Mouse (Mus musculus): ENCODE measurements at regions not wholly inside any gene's neighbourhood (a gene's known extent, or its start where the extent isn't known, plus 50 kb on each side); places are given as distances from the start of the nearest gene placed in this dataset.

DNA sequence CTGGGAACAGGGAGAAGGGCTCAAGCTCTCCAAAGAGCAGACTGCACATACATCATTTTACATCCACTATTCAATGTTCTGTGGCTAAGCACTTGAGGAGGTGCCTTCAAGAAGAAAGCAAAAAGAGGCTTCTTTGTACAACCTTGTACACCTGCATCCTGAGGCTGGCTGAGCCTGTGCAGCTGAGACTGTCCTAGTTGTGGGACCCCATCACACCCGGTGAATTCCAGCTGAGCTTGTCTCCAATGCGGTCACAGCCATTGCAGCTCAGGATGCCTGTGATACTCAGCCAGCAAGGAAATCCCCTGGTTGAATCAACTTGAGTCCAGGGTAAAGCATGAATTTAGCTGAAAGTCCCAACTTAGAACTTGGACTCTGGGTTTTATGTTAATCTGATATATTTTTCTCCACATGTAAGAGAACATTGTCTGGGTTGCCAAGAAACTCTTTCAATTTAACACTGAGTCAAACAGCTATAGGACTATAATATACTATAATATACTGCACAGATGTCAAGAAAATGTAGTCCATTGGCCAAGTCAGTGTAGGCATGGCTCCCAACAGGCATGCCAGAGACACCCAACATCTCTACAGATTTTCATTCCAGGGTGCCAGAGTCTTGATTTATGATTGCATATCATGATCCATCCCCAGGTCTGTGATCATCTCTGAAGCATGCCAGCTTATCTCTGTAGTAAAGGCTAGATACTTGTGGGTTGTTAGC is 599.2 kb downstream of the Pard3 start:
- DNase-seq (ENCODE audit: low spot score): no peak

DNA sequence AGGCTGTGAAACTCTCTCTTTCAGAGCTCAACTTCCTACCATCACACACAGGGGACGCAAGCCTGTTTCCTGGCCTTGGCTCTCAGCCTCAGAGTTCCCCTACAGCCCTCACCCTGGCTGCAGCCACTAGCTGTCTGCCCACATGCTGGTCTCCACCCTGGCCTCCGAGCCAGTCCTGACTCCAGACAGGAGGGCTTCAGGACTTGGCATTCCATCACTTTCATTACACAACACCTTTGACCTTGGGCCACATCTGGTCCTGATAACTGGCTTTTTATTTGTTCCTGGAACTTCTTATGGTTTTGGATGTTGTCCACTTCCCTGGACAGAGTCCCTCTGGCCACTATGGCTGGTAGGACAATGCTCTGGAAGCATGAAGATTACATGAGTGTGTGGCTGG is 602.9 kb downstream of the Pard3 start:
- peak; percentile 53 for DNase-seq (ENCODE audit: low spot score)

DNA sequence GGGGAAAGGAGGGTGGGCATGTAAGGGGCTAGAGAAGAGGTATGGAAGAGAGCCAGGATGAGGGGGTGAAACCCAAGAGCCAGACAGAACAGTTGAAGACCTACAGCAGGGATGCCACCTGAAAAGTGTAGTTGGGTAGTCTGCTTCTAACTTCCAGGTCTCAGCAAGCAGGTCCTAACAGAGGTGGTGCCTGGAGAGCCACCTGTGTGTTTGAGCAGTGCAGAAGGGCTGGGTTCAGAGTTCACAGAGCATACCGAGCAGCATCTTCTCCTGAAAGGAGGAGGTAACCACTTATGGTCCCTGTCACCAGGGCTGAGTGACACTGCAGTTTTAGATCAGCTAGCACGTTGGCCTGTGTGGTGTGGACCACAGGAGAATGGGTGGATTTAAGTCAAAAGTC is 605.3 kb downstream of the Pard3 start:
- DNase-seq (ENCODE audit: low spot score): no peak

DNA sequence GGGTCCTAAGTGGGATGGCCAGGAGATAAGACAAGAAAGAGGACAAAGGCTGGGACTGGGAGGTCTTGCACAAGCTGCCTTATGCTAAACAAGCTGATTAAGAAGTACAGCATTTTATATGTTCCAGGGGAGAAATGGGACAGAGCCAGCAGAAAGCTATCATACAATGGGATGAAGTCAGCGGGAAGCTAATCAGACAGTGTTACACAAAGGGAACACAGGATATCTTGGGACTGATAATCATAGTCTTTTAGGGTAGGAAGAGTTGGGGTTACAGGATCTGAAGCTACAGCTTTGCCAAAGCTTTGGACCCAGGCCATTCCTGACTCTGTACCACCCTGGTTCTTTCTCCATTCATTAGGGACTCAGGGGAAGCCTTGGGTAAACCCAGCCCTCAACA is 610.4 kb downstream of the Pard3 start:
- no peak for DNase-seq (ENCODE audit: low spot score)

DNA sequence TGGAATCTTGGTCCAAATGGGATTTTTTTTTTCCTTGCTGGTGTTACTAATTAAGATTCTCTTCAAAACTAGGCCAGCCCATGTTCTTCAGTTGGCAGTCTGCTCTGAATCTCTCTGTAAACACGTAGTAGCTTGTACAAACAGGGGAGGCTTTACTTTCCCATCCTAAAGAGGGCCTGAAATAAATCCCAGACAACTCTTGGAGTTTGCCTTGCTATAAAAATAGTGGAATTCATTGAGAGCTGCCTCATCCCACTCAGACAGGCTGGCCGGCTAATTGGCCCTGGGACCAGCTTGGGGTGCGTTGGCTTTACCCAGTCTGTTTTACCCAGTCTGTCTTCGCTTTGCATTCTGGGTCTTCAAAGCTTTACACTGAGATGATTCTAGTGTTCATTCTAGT is 611.7 kb downstream of the Pard3 start:
- DNase-seq (ENCODE audit: low spot score): no peak

DNA sequence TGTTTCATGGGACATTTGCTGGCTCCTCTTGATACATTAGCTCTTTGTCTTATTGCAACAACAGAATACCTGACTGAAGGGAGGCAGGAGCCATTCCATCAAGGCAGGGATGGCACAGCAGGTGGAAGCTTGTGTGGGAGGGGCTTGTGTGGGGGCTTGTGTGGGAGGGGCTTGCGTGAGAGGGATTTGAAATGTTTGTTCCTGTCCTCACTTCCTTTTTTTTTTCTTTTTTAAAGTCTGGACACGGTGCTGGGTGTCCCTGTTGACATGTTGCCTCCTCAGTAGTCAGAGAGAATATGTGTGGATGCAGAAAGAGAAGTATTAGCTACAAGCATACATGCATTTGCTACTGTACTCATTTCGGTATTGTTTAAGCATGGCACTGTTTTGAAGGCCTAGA is 616.5 kb downstream of the Pard3 start:
- DNase-seq (ENCODE audit: low spot score): no peak

DNA sequence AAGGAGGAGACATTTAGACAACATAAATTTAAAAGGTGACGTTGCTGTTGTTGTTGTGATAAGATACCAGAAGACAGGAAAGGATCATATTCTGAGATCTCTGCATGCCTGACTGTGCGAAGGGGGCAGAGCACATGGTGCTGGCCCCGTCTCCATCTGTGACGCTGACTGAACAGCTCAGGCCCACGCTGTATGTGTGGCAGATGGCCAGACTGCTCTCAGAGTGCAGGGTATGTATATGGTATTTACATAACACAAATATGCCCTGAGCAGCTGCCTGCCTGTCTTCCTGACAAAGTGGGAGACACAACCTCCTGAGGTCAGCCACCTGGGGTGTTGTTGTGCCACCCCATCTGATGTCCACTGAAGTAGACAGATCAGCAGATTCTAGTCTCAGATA is 620.5 kb downstream of the Pard3 start:
- no peak for DNase-seq (ENCODE audit: low spot score)

DNA sequence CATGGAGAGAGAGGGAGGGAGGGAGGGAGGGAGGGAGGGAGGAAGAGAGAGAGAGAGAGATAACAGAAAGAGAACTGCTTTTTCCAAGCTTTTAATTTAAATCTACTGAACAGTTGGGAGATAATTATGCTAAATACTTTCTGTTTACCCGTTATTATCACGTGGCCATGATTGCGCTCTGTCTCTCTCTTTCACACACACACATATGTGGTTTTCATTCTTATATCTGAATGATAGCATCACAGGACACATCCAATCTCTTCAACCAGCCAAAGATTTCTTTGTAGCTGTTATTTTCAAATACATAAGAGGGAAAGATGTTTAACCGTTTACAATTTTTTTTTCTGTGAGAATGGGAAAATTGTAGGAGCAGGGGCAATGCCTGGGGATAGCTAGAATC is 627.1 kb downstream of the Pard3 start:
- no peak for DNase-seq (ENCODE audit: low spot score)

DNA sequence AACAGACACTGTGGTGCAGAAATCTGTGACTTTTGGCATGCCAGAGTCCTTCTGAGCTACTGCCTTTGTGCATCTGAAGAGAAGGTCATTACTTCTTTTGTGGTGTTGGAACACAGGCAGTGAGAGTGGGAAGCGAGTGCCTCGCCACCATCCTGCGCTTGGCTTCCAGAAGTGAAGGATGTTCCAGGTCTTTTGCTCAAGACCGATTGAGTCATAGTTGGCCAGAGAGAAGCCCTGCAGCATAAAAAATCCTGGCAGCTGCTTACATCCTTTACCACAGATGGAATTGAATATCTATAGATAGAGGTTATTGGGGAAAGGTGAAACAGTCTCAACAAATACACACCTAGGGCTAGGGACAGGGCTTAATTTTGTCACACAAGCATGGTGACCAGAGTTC is 634.7 kb downstream of the Pard3 start:
- DNase-seq (ENCODE audit: low spot score): no peak

DNA sequence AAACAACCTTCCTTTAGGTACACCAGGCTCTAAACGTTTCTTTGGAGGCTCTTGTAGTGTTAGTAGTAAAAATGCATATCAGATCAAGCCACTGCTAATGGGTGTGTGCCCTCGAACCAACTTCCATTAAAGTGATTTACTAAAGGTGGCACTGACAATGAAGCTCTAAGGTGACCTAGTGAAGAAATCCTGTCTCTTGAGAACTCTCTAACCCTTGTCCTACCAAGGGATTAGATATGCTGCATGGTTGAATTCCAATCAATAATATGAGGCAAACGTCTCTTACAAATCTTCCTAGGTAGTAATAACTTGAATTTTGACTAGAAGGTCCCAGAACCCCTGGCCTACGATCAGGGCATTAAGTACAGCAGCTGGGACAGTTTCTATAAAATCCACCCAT is 640.7 kb downstream of the Pard3 start:
- DNase-seq (ENCODE audit: low spot score): no peak

DNA sequence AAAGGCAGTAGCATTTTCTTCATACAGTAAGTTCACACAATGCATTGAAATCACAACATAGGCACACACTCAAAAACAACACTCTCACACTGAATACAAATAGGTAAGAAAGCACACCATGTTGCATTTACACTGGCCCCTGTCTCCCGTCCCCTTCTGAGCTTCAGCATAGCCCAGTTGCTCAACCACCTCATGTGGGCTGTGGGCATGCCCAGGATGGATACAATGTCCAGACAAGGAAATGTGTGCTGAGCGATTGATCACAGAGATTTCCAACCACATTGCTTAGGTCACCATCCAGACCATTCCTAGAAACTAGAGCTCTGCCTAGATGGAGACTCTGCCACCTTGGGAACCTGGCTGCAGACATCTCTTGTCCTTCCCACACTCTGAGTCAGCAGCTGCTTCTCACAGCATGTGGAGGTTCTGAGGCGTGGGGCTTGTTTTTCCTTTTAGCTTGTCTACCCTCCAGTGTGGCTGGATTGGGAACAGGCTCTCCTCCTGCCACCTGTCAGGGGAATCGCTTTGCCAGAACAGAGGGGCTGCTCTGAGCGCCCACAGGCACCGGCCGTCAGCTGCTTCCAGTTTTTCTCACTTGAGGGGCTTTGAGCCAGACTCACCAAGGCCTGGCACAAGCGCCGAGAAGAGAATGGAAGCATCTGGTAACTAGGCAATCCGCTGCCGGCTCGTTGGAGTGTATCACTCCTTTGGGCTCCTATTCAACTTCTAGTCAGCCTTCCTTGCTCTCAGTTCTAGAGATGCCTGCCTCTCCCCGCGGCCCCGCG is 642.5 kb downstream of the Pard3 start:
- no peak for DNase-seq (ENCODE audit: low spot score)

DNA sequence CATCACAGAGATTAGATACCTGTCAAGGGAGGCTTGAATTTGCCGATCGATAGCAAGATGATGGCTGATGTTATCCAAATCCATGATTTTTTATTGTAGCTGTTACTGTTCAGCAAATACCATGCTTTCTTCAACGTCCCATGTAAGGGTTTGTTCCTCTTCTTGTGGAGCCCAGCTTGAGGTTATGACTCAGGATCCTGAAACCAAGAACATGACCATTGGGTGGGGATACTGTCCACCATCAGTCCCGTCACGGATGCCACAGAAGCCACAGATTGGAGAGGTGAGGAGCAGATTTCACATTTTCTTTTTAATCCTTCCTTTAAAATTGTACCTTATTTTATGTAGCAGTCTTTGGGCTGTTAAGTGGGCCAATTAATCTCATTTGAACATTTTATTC is 645.7 kb downstream of the Pard3 start:
- no peak for DNase-seq (ENCODE audit: low spot score)

DNA sequence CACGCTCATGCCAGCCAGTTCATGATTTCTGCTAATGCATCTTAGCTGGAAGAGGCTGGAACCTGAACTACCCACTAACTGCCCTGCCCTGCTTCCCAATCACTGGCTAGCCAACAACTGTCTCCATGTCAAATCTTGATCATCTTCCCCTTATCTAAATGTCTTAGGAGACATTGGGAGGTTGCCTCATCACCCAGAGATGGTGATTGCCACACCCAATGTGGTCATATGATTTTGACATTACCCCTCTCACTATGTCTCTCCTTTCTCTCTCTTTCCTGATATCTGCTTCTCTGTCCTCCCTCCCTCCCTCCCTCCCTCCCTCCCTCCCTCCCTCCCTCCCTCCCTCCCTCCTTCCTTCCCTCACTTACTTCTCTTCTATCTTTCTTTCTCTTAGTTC is 643.3 kb upstream of the Nrp1 start:
- DNase-seq (ENCODE audit: low spot score): no peak

DNA sequence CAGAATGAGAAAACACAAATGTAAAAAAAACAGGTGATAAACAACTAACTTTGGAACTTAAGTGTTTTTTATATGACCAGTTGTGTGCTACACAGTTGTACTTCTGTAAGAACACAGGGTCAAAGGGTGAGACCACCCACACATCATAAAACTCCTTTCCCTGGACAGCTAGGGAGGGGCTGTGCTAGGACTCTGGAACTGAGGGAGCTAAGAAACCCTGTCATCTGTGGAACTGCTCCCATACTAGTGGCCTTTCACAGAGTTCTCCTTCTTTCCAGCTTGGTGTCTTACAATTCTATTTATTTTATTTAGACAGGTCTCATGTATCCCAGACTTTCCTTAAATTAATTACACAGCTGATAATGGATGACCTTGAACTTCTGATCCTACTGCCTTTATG is 640.4 kb upstream of the Nrp1 start:
- no peak for DNase-seq (ENCODE audit: low spot score)

DNA sequence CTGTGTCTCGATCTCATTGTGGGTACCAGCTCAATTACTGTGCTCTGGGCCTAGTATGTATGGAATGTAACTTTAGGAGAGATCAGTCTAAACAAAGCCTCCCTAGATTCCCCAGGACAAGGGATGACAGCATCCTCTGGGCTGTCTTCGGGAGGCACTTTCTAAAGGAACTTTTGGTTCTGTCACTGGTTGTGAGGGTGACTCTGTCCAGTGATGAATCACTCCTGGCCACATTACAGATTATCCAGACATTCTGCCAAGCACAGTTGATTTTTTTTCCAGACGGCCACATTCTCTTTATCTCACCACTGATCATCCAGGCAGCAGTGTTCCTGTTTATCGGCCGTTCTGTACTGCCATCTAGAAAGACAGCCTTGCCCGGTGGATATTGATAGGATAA is 638.5 kb upstream of the Nrp1 start:
- DNase-seq (ENCODE audit: low spot score): peak; percentile 27

DNA sequence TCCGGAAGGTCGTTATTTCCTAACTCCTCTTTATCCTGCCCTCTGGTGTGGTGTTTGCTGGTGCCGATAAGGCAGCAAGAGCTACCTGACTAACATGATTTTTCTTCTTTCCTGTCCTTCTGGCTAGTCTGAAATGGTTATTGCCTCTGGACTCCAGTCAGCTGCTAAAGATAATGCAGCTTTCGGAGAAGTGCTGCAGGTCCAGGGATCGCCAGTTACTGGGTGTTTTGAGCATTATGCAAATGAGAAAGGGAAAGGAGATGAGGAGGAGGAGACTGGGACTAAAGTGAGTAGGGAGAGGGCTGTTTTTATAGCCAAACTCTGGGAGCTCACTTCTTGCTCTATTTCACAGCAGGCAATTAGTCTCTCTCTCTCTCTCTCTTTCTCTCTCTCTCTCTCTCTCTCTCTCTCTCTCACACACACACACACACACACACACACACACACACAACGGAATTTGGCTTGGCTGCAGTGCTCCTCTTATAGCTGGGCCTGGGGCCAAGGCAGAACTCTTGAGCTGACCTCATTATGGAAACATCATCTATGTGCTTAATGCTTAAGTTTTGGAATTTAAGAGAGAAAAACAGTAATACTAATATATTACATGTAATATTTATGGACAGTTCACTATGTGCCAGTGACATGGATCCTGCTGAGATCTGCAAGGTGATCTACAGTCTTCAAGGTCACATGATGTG is 637.7 kb upstream of the Nrp1 start:
- no peak for DNase-seq (ENCODE audit: low spot score)

DNA sequence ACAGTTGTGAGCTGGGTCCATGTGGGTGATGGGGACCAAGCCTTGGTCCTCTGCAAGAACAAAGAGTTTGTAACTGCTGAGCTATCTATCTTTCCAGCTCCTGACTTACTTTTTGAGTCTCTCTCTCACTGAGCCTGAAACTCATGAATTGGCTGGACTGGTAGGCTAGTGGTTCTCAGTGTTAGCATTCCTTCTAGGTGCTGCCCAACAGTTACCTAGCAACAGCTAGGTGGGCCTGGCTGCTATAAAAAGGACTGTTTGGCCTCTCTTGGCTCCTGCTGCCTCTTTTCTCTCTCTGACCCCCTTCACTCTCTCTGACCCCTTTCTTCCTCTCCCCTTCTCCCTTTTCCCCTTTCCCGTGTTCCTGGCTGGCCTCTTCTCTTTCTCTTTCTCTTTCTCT is 636.8 kb upstream of the Nrp1 start:
- no peak for DNase-seq (ENCODE audit: low spot score)

DNA sequence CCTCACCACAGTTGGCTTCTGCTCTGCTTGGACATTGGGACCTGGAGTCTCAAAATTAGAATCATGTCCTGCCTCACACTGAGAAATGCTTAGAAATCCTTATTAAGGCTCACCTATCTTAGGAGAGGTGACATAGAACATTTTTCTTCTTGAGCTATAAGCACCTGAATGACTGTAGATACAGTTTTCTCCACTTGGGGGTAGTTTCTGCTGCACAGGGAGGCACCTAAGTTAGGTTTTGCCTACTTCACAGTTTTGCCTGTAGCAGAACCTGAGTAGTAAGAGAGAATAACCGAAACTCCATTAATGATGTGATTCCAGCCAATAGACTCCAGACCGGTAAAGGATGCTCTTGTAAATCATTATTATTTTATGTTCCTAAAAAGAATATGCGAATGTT is 624.3 kb upstream of the Nrp1 start:
- no peak for DNase-seq (ENCODE audit: low spot score)

DNA sequence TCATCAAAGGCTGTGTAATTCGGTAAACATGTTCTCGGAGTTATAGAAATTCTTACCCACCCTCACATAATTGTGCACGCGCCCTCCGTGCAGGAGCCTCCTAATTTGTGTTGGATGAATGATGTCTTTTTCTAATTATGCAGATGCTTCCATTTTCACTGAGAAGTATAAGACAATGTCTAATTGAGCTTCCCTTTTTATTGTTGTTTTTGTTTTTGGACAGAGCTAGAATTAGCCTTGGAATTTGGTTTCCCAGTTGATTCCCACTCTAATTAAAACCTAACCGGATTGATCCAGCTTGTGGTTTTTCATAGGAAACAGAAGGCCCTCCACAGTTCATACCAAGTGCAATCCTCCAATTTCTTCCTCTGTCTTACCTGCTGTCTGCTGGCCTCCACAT is 616.2 kb upstream of the Nrp1 start:
- DNase-seq (ENCODE audit: low spot score): no peak

DNA sequence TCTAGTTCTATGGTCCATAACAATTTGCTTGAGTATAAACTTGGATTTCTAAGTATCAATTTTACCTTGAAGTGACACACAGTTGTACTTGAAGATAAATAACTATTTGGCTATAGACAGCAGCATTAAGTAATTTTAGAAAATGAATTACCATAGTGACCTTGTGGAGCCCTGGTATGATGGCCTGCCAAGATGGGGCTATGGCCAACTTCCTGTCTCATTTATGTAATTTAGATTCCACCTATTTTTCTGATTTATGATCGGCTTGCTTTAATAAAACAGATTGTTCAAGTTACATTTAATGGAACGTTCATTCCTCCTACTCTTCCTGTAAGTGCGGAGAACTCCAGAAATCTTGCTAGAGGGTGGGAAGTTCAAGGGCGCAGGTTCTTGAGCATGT is 613.2 kb upstream of the Nrp1 start:
- DNase-seq (ENCODE audit: low spot score): no peak

DNA sequence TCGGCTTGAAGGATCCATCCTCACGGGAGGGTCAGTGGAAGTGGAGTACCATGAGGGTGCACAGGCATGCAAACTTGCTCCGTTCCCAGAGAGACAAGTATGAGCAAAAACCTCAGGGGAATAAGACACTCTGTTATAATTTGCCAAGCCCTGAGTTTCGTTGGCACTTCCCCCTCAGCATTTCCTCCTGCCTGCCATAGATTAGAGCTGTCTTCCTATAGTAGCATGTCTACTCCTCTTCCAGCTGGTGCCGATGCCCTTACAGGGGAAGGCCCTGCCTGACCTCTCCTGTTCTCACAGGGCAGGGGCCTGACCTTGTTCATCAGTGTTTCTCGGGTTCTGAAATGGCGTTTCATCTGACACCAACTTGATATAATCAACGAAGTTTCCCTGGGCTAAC is 611.9 kb upstream of the Nrp1 start:
- DNase-seq (ENCODE audit: low spot score): no peak

DNA sequence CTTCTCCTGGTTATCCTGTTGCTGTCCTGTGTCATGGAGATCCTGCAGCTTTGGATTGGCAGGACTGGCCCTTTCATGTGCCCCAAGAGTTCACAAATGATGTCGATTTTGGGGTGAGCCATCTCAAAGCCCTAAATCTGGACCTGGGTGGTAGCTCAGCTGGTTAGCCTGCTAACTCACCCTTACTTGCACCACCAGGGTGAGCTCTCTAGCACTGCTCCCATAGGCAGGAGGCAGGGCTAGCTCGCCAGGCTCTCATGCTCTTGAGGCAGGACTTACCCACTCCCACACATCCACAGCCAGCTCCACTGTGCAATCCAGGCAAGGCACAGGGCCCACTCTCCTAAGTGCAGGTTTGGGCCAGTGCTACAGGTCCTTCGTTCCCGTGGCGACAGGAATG is 605.5 kb upstream of the Nrp1 start:
- DNase-seq (ENCODE audit: low spot score): no peak

DNA sequence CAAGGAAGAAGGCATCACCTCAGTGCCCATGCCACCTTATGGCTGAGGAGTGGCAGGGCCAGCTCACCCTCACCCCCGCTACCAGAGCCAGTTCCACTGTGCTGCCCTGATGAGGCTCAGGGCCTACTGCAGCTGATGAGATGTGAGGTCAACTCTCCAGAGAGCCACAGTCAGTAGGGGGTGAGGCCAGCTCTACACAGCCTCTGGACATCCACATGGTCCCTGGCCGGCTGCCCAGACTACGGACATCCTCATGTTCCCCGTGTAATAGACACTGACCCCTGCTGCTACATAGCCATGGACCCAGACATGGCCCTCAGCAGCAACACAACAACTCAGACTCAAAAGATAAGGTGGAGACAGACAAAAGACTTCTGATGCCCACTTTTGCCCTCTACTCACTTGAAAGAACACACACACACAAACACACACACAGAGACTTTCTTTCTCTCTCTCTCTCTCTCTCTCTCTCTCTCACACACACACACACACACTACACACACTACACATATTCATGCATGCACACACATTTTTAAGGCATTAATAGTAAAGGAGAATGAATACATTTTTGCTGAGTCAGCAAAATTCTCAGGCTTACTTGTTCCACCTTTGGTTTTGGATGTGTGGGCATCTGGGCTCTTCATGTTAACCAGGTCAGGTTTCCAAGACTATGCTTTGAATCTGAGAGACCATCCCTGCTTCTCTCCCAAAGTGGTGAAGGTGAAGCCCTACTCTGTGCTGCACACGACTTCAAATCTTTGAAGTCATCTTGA is 604.4 kb upstream of the Nrp1 start:
- no peak for DNase-seq (ENCODE audit: low spot score)
